Mouse (Mus musculus) right cerebral cortex, postnatal 4 days (tissue): ENCODE results near the gene Gprc6a.

Source experiments
- DNase-seq: peaks from one replicate; pipeline ENCODE4 v3.0.0-alpha.2; 2022

Gprc6a gene

DNA sequence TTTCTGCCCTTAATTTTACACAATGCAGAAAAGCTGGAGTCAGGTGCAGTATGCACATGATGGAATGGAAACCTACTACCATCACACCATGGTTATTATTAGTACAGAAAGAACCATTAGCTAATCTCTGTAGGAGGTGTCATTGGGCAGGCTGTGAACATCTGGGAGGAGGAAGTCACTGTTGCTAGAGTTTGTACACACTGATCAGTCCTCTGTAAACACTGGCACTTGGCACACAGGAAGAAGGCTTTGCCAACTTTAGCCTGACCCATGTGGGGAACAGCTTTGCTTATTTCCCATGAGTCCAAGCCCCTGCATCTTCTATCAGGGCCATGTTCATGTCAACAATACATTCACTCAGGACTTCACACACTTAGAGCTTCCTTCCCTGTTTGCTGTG lies 46.3 kb downstream of the Gprc6a start:
- no peak for DNase-seq

GRCm38 (mm10) chr10:51584378-51584777 lies 46.9 kb downstream of the Gprc6a start:
- DNase-seq = no peak

DNA sequence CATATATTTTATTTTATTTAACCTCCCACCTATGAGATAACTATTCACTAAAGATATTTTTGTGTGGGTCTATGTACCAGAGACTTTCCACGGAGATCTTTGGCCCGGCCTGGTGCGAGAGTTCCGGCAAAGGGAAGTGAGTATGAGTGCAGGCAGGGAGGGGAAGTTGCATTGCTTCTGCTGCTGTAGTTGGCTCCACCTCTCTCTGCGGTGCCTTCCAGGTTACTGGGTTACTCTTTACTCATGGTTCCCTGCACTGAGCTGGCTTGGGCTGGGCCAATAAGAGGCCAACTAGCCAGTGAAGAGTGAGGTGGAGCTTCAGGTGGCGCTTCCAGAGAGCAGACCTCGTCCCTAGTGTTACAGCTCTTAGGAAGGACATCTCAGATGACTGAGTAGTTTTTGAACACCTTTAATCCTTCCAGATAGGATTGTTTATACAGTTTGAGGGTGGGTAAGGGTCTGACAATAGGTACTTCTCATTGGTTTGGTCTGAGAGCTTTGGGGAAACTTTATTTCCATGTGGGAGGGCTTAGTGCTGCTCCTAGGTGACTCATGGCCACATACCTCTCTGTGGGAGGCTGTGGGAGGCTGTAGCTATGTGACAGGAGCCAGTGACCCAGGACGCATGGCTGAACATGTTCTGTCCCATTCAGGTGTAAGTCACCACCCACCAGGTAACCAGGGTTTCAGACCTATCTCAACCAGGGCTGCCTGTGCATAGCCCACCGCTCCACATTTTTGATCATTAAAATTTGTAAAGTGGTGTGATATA lies 59.9 kb downstream of the Gprc6a start:
- DNase-seq = no peak
